Mouse (Mus musculus) kidney, adult 9 months (tissue): ENCODE measurements around the gene Ugt1a2.
"Not testable (repeated sequence)": the region's sequence is repeated elsewhere in the genome, so short reads cannot be mapped to it uniquely, and the experiment has no call there.

Experiments used
- DNase-seq: peaks from one replicate; pipeline ENCODE4 v3.0.0; 2022

Gene Ugt1a2

DNA sequence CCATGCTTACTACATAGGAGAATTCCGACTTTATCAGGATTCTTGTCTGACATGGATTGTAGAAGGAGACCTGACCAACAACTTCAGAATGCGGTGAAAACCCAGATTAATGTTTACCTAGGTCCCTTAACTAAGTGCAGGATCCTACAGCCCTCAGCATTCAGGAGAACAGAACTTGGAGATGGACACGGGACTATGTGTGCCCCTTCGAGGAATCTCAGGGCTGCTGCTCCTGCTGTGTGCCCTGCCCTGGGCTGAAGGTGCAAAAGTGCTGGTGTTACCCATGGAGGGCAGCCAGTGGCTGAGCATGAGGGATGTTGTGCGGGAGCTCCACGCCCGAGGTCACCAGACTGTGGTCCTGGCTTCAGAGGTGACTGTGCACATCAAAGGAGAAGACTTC lies at the start of gene Ugt1a2:
TSS of gene Ugt1a2 (plus strand) at position 146 of the 400 bp plus-strand sequence.
- DNase-seq = peak; percentile 62

DNA sequence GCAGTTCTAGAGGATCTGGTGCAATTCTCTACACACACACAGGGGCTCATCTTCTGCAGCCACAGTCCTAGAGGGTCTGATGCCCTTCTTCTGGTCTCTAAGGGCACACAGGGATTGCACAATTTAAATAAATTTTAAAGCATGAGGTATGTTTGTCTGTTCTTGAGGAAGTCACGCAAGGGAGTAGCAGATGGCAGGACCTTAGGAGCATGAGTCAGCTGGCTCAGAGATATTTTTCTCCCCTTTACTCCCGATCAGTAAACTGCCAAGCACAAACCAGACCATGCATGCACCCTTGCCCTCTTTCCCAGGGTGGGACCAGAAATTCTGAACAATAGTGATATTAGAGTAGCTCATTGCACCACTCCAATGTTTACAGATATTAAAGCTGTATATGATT lies 42.0 kb upstream of the Ugt1a2 start:
- DNase-seq = no peak

DNA sequence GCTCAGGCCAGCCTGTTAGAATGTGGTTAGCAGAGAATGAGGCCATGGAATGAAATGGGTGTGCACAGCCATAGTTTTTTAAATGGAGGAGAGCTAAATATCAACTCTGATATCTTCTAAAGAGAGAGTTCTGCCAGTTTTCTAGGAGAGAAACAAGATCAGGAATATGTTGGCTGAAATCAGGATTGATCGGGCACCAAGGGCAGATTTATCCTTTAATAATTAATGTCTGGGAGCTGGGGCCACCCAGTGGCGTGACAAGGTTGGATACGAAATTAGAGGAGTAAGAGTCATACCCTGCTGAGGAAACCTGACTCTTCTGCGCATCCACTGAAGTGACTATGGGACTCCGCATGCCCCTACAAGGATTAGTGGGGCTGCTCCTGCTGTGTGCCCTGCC lies 34.7 kb upstream of the Ugt1a2 start, which contains the start of gene Ugt1a5:
TSS of gene Ugt1a5 (plus strand) at position 302 of the 400 bp plus-strand sequence.
- no peak for DNase-seq

DNA sequence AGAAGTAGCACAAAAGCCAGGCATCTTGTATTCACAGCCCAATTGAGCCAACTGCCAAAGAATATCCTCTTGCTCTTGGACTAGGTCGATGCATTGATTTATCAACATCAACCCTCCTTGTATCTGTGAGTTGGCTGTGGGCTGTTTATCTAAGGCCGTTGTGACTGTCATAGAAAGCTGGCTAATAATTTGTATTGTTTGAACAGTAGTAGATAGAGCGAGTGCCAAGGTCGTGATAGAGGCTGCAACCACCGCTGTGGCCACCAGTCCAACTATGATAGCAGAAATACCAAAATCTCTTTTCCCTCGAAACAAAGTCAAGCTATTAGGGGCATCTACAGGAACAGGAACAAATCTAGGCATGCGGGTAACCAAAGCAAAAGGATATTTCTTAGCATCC lies 28.2 kb upstream of the Ugt1a2 start:
- DNase-seq = not testable (repeated sequence)

DNA sequence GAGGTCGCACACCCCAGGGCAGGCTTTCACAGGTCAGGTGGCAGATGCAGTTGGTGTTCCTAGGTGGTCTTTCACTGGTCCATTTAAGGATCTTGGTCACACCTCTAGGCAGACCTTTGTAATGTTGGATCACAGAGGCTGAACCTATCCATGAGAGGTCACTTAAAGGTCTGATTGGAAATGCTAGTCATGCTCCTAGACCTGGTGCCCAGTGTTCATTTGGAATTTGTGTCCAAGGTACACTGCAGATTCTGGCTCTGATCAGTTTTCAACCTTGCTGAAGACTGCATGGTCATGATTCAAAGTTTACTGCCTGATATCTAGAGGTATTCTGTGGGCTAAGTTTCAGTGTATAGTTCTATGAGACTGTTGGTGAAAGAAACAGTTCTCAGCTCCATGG lies 20.7 kb upstream of the Ugt1a2 start:
- DNase-seq = peak; percentile 65

DNA sequence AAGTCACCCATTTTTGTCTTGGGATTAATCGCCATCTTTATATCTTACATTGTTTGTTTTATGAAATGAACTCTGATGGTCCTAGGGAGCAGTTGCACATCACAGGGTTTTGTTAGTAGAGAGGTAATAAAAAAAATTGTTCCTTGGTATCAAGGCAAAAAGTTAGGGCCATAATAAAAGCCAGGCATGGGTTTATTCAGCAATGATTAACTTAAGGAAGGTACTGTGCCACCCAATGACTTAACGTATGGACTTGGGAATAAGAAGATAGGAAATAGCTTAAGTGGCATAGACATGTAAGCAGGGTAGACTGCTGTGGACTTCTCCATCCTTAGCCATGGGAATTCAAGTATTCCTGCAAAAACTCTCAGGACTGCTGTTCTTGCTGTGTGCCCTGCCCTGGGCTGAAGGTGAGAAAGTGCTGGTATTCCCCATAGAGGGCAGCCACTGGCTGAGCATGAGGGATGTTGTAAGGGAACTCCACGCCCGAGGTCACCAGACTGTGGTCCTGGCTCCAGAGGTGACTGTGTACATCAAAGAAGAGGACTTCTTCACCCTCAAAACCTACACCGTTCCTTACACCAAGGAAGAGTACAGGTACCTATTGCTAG lies 14.0 kb upstream of the Ugt1a2 start:
- no peak for DNase-seq

DNA sequence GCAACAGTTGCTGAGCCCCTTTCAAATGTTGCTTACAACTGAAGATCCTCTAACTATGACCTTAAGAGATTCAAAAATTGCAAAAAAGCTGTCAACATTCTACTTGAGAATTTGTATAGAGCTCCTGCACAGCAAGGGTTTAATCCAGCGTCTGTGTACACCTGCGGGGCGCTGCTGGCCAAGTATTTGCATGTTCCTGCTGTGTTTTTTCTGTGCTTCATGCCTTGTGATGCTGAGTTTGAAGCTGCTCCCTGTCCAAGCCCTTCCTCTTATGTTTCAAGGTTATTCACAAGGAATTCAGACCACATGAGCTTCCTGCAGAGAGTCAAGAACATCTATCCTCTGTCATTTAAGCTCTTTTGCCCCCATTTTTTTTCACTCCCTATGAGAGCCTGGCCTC lies 8.3 kb upstream of the Ugt1a2 start:
- DNase-seq = no peak

DNA sequence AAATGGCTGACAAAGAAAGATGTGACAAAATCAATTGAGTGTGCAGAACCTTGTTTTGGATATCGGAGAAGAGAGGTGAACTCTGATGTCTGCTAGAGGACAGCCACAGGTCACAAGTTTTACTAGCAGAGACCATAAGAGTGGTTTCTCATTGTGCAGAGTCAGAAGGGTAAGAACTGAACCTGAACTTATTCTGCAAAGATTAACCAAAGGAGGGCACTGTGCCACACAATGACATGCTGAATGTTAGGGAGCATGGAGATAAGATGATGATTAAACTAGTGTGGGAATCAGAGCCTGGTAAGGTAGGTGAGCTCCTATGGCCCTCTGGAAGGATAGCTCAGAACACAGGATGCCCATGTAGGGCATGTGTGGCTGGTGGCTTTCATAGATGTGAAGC lies 4.7 kb upstream of the Ugt1a2 start:
- peak; percentile 97 for DNase-seq

DNA sequence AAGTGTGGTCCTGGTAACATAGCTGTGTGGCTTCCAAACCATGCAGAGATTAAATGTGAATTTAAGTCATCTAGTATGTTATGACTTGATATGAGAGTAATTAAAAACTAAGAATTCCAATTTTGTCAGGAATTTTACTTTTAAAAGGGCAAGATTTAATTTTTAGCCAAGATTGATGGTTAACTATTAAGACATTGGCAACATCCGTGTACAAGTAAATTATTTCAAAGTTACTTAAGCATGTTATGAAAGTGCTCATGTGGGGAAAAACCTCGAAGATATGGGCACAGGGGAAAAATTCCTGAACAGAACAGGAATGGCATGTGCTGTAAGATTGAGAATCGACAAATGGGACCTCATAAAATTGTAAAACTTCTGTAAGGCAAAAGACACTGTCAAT lies 3.0 kb upstream of the Ugt1a2 start:
- DNase-seq = peak; percentile 77

DNA sequence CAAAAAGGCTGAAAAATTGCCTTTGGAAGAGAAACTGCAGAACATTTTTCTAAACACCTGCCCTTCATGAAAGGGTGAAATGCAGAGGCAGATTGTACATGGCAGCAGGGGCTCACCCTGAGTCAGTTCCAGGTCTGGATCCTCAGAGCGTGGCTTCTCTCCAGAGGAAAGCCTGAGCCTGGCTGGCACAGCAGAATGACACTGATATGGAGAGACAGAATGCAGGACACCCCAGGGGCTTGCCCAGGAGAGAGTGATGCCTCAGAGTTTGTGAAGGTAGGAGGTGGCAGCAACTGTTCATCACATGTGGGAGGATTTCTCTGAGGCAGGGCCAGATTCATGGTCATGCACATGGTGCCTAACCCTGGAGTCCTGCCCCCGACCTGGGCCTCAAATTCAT lies 405 bp upstream of the Ugt1a2 start:
- no peak for DNase-seq

DNA sequence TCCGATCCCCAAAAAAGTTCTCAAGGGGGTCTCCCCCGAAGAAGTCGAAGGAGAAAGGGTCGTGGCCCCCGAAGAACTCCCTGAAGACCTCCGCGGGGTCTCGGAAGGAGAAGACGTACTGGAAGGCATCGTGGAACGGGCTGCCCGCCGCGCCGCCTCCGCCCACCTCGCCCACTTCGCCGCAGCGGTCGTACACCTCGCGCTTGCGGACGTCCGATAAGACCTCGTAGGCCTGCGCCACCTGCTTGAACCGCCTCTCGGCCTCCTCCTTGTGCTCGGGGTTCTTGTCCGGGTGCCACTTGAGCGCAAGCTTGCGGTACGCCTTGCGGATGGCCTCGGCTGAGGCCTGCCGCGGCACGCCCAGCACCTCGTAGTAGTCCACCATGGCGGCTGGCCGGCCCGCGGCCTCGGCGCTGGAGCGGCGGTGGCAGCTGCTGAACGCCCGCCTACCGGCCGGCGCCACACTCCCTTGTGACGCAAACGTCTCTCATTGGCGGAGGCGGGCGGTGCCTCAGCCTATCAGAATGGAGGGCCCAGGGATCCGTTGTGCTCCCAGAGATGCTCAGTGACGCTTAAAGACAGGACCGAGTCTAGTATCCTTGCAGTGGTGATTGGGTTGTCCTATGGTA lies 5.0 kb downstream of the Ugt1a2 start, which contains the start of gene Dnajb3:
TSS of gene Dnajb3 (minus strand) at position 489 of the 629 bp plus-strand sequence.
- DNase-seq = peak; percentile 52

DNA sequence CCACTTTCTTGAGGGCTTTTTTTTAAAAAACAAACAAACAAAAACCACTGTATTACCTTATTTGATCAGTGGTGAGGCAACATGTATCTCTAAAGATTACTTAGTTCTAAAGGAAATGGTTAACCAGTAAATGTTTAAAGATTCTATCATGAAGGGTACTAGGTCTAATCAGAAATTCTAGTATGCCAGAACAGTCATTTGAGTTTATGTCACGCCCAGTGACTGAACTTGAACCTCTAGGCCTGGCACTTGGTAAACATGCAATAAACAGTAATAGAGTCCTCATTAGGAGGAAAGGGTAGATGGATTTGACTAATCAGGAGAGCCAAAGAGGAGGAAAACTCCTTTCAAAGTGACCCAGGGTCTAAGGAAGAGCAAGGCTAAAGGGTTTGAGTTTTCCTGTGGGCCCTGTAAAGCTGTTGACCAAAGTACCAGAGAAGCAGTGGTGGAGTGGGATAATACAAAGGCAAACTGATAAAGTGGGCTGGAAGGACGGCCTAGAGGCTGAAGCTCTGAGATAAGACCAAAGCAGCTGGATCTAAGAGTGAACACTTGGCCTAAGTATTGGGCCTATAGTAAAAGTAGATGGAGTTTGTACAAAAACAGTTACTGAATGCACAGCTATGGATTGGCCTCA lies 6.6 kb downstream of the Ugt1a2 start:
- no peak for DNase-seq

DNA sequence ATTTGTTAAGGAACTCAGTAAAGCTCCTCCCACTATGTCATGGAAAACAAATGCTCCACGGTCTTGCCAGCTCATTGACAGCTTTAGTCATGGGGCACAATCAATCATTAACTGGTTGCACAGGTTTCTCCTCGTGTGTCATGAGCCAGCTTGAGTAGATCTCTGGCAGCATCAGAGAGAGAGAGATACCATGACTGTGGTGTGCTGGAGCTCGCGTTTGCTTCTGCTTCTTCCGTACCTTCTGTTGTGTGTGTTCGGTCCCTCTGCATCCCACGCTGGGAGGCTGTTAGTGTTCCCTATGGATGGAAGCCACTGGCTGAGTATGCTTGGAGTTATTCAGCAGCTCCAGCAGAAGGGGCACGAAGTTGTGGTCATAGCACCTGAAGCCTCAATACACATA lies 11.4 kb downstream of the Ugt1a2 start, which contains the start of gene Ugt1a1:
TSS of gene Ugt1a1 (plus strand) at position 148 of the 400 bp plus-strand sequence.
- DNase-seq = peak; percentile 71

DNA sequence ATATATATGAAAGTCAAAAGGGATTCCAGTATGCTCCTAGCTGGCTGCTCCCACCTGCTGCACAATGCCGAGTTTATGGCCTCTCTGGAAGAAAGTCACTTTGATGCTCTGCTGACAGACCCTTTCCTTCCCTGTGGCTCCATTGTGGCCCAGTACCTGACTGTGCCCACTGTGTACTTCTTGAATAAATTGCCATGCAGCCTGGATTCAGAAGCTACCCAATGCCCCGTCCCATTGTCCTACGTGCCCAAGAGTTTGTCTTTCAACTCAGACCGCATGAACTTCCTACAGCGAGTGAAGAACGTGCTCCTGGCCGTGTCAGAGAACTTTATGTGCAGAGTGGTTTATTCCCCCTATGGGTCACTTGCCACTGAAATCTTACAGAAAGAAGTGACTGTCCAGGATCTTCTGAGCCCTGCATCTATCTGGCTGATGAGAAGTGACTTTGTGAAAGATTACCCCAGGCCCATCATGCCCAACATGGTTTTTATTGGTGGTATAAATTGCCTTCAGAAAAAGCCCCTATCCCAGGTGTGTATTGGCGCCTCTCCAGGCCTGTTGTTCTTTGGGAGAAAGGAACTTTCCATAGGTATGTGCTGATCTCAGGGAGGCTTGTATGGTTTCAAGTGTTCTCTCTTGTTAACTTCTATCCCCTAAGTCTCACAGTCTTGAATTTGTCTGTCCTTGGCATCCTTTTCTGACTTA lies 12.1 kb downstream of the Ugt1a2 start:
- DNase-seq = no peak

DNA sequence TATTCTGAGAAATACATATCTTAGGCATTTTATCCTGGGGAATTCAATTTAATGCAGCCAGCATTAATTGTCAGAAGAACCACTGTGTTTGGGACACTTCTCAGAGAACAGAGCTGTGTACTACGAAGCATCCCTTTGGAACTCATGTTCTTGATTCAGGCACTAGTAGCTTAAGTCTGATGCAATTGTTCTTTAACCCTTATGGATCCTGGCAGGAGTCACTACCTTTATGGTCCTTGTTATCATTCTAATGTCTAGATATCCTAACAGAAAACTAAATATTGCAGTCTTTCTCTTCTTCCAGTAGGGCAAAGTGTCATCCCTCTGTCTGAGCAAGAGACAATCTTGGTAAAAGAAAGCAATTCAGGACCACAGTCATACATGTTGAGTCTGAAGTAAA lies 12.7 kb downstream of the Ugt1a2 start:
- no peak for DNase-seq

DNA sequence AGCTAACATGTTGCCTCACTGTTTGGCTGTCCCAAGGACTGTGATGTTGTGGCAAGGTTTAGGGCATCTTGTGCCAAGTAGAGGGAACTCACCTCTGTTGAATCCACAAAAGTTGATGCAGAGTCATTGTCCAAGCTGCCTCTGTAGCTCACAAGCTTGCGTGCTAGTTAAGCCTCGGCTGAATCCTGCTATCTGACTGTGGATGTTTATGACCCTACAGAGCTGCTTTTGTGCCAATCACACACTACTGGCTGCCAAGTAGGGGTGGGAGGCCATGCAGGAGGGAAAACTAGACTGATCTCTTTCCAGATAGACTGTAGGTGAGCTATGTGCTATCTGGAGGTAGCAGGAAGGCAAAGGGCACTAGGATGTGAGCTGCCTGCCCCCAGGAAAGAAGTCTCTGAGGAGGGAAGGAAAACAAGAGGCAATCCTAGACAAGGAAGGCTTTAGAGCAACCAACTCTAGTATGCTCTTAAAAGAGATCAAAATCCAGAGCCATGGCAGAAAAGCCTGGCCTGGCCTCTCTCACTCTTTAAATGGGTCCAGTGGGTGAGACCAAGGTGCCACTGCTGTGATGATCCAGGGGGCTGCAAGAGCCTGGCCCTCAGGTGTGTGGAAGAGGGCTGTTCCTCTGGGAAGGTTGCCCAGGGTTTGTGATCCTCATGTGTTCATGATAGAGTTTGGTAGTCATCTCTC lies 13.5 kb downstream of the Ugt1a2 start:
- no peak for DNase-seq

DNA sequence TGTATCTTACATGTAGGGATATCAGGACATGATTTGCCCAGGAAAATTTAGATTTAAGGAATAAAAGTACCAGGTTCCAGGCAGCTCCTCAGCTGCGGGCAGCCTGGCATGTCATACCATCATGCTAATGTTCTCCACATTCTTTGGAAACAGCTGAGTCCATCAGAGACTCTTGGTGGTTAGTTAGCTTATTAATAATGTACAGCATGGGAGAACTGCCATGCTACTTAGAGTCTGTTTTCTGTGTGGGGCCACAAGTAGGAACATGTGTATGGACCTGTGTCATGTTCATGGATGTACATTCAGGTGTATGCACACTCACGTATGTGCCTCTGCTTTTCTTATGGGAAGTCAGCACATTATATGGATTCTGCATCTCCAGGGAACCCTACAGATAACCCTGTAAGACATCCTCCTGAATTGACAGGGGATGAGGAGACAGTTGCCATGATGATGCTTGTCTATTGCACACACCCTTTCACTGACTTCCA lies 14.1 kb downstream of the Ugt1a2 start:
- no peak for DNase-seq

DNA sequence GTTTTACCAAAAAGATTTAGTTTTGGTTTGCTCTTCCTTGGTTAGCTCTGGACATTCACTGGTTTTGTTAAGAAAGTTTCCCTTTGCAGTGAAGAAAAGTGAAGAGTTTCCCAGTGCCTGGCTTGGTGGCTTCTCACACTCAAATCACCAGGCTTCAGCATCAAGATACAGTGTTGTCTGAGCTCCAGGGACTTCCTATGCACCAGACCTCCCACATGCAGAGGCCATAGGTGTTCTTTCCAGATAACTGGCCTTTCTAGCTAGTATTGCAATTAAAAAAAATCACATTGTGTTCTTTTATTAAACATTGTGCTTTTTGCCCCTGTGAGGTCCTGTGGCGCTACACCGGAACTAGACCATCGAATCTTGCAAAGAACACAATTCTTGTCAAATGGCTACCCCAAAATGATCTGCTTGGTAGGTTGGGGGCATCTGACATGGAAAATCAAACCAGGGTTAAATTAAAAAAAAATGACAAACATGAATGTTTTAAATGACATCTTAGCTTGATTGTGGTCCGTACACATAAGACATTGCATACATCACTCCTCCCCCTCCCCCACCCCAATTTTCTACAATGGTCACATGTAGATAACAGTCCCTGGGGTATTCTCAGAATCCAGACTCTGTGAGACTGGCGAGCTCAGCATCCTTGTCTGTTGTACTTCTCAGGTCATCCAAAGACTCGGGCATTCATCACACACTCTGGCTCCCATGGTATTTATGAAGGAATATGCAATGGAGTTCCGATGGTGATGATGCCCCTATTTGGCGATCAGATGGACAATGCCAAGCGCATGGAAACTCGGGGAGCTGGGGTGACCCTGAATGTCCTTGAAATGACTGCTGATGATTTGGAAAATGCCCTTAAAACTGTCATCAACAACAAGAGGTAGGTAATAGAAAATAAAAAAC lies 15.3 kb downstream of the Ugt1a2 start:
- DNase-seq = no peak

DNA sequence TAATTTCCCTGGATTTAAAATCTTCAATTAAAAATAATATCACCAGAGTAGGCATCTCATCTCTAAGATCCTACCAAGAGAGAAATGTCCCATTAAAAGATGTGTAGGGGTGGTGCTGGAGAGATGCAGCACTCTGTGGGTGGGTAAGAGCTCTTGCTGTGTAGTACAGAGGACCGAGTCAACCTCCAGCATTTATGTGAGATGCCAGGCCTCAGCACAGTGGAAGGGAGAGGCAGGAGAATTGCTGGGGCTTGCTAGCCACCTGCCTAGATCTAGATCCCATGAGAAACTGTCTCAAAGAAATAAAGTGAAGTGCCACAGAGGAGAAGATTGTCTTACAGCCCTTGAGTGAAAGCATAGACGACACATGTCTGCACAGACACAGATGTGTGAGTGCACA lies 16.1 kb downstream of the Ugt1a2 start:
- no peak for DNase-seq

DNA sequence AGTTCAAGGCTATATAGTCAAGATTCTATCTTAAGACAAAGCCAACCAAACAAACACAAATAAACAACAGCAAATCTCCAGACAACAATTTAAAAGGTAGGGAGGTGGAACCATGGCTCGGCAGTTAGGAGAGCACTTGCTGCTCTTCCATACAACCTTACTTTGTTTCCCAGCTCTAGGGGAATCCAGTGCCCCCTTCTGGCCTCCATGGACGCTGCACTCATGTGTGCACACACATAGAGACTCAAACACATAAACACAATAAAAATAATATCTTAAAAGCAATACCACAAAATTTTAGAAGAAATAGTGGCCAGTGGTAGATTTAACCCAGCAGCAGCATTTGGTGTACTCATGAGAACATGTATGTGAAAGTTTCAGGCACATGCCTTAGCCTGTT lies 16.7 kb downstream of the Ugt1a2 start:
- peak; percentile 20 for DNase-seq

DNA sequence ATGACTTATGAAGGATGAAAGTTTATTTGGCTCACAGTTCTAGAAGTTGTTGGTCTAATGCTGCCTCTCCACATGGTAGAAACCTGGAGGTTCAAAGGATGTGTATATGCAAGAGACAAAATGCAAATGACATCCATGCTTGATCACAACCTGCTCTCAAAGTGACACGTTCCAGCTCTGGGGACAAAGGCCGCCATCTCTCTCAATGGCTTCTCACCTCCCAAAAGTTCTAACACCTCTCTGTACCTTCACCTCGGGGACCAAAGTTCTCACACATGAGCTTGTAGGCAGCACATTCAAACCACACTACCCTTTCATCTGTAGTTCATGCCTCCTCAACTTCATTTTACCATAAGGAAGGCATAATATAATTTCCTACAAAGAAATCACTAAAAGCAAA lies 17.2 kb downstream of the Ugt1a2 start:
- no peak for DNase-seq

DNA sequence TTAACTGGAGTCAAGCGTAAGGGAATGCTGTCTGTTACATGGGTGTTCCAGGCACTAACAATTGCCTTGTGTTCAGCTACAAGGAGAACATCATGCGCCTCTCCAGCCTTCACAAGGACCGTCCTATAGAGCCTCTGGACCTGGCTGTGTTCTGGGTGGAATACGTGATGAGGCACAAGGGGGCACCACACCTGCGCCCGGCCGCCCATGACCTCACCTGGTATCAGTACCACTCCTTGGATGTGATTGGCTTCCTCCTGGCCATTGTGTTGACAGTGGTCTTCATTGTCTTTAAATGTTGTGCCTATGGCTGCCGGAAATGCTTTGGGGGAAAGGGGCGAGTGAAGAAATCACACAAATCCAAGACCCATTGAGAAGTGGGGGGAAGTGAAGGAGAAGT lies 17.6 kb downstream of the Ugt1a2 start:
- DNase-seq = peak; percentile 14
